Mouse (Mus musculus): ENCODE data around the gene Snai3.

GRCm38 (mm10) chr8:122467816-122468215 lies 7.3 kb upstream of the Snai3 start:
- TF ChIP-seq CTCF (IDR thresholded peaks at IDR 0.05) = no peak
- no peak for TF ChIP-seq EP300 (IDR thresholded peaks at IDR 0.05)
